Mouse (Mus musculus) cerebellum, adult 2 months (tissue): ENCODE measurements at regions not wholly inside any gene's neighbourhood (a gene's known extent, or its start where the extent isn't known, plus 50 kb on each side); places are given as distances from the start of the nearest gene placed in this dataset.
"Not testable (repeated sequence)": the region's sequence is repeated elsewhere in the genome, so short reads cannot be mapped to it uniquely, and the experiment has no call there.

Experiments used
- DNase-seq, 2 experiments: peaks; one replicate each; pipeline ENCODE4 v3.0.0; 2021
- H3K27ac ChIP-seq: fragments of 200-500 bp; 2 replicates; pipeline ENCODE4 v1.5.1; 2012; ENCODE audit warnings: low read length, control low read depth, inconsistent platforms; ENCODE audit not compliant: insufficient read depth
- H3K27me3 ChIP-seq: fragments of 200-500 bp; 2 replicates; pipeline ENCODE4 v1.6.1; 2012; ENCODE audit warnings: inconsistent platforms, mild to moderate bottlenecking, low read length, moderate library complexity; ENCODE audit not compliant: control insufficient read depth, insufficient read depth
- H3K4me1 ChIP-seq: fragments of 200-500 bp; 2 replicates; pipeline ENCODE4 v1.6.1; 2011; ENCODE audit warnings: low read length; ENCODE audit not compliant: control insufficient read depth, insufficient read depth
- H3K4me3 ChIP-seq: fragments of 200-500 bp; replicated peaks from 2 replicates; pipeline ENCODE3; 2011; ENCODE audit warnings: mild to moderate bottlenecking, low read depth, low read length, control low read depth; ENCODE audit not compliant: insufficient read depth
- CTCF ChIP-seq: fragments of 200-500 bp; IDR thresholded peaks from 2 replicates; pipeline ENCODE4 v1.5.1; 2011; ENCODE audit warnings: low read depth, mild to moderate bottlenecking, control low read depth, low read length, moderate library complexity, borderline replicate concordance; ENCODE audit not compliant: insufficient read depth
- POLR2A ChIP-seq: fragments of 200-500 bp; IDR thresholded peaks from 2 replicates; pipeline ENCODE4 v1.6.1; 2011; ENCODE audit warnings: low read length, control low read depth, borderline replicate concordance; ENCODE audit not compliant: insufficient read depth
- whole genome bisulfite sequencing: fragments of 180-500 bp; shearing (Covaris S2); methylation state at CpG from one replicate; pipeline ENCODE4 v1.1.7; 2018; 5-methylcytosine and 5-hydroxymethylcytosine counted together

DNA sequence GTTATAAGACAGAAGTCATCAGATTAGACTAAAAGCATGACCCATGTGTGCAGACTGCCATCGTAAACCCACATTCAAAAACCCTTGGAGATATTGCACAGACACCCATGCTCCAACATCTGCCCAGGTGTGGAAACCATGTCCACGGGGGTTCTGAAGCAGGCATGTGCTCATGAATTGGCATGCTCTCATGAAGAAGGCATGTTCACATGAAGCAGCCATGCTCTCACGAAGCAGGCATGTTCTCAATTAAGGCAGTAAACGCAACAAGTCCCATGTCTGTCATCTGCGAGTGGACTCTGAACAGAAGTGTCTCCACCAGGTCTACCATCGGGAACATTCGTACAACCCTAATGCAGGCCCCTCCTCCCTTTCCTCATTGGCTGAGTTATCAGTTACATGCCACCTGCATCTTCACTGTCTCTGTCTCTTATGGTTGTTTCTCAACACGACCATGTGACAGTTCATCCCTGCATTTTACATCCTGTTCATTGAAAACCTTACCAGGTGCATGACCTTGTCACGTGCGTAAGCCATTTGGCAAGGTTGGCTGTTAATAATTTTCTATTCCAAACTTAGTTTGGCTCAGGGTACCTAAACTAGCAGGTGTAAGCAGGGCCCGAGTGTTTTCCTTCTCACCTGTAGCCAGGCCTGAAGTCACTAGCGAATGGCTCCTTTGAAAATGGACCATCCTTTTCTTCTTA is 193.4 kb downstream of the Tcp10c start:
- no peak for DNase-seq
- Histone ChIP-seq H3K27ac (no peak overlapping the region), H3K27me3 (no peaks in the 10 kb centered on the region), H3K4me3 (no peak overlapping the region), H3K4me1 (no peaks in the 10 kb centered on the region)
- TF ChIP-seq POLR2A (no peak), CTCF (no peak)
- 64% methylated on average over 12 of the region's 12 CpGs for WGBS

DNA sequence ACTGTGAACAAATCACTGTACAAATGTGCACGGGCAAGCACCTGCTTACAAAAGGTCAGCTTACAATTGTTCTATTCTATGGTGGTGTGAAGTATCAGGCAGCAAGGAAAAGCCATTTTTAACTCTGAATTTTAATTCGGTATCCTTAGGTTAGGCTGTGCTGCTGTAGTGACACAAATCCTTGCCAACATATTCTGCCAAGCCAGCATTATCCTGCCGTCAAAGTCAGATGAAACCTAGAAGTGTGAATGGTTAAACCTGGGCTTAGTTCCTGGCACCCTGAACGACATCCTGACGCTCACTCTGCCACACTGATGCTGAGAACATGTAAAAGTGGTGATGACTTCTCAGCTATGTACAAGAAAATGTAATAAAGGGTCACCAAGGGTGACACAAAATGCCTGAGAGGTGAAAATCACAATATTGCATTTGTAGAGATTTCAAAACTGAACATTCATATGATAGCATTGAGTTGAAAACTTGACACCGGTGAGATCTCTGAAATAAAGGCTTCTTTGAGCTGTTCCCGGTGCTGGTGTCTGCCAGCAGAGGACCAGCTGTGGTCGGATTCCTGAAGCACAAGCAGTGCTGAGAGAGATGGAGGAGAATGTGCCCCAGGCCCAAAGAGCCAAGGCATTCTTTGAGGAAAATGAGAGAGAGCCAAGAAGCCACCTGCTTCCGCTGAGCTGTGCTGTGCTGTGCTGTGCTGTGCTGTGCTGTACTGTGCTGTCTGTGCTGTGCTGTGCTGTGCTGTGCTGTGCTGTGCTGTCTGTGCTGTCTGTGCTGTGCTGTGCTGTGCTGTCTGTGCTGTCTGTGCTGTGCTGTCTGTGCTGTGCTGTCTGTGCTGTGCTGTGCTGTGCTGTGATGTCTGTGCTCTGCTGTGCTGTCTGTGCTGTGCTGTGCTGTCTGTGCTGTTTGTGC is 195.9 kb downstream of the Tcp10c start:
- no peak overlapping the region for H3K27ac ChIP-seq
- no peak for TF ChIP-seq CTCF
- no peak for TF ChIP-seq POLR2A
- H3K27me3 ChIP-seq, result no peaks in the 10 kb centered on the region
- no peak for DNase-seq
- 51% methylated on average over 9 of the region's 9 CpGs for WGBS
- no peak overlapping the region for H3K4me3 ChIP-seq
- no peaks in the 10 kb centered on the region for H3K4me1 ChIP-seq

DNA sequence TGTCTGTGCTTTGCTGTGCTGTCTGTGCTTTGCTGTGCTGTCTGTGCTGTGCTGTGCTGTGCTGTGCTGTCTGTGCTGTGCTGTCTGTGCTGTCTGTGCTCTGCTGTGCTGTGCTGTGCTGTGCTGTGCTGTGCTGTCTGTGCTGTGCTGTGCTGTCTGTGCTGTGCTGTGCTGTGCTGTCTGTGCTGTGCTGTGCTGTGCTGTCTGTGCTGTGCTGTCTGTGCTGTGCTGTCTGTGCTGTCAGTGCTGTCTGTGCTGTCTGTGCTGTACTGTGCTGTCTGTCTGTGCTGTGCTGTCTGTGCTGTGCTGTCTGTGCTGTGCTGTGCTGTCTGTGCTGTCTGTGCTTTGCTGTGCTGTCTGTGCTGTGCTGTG is 196.5 kb downstream of the Tcp10c start:
- DNase-seq, H3K27me3 ChIP-seq, H3K4me3 ChIP-seq, H3K4me1 ChIP-seq, H3K27ac ChIP-seq: not testable (repeated sequence)

DNA sequence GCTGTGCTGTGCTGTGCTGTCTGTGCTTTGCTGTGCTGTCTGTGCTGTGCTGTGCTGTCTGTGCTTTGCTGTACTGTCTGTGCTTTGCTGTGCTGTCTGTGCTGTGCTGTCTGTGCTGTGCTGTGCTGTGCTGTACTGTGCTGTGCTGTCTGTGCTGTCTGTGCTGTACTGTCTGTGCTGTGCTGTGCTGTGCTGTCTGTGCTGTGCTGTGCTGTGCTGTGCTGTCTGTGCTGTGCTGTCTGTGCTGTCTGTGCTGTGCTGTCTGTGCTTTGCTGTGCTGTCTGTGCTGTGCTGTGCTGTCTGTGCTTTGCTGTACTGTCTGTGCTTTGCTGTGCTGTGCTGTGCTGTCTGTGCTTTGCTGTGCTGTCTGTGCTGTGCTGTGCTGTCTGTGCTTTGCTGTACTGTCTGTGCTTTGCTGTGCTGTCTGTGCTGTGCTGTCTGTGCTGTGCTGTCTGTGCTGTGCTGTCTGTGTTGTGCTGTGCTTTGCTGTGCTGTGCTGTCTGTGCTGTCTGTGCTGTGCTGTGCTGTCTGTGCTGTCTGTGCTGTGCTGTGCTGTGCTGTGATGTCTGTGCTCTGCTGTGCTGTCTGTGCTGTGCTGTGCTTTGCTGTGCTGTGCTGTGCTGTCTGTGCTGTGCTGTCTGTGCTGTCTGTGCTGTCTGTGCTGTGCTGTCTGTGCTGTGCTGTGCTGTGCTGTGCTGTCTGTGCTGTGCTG is 197.5 kb downstream of the Tcp10c start:
- not testable (repeated sequence) for DNase-seq, H3K27ac ChIP-seq, H3K4me1 ChIP-seq, H3K27me3 ChIP-seq, H3K4me3 ChIP-seq

DNA sequence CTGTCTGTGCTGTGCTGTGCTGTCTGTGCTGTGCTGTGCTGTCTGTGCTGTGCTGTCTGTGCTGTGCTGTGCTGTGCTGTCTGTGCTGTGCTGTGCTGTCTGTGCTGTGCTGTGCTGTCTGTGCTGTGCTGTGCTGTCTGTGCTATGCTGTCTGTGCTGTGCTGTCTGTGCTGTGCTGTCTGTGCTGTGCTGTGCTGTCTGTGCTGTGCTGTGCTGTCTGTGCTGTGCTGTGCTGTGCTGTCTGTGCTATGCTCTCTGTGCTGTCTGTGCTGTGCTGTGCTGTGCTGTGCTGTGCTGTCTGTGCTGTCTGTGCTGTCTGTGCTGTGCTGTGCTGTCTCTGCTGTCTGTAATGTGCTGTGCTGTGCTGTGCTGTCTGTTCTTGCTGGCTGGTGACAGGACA is 198.5 kb downstream of the Tcp10c start:
- H3K27me3 ChIP-seq, H3K27ac ChIP-seq, H3K4me3 ChIP-seq, DNase-seq, H3K4me1 ChIP-seq: not testable (repeated sequence)

DNA sequence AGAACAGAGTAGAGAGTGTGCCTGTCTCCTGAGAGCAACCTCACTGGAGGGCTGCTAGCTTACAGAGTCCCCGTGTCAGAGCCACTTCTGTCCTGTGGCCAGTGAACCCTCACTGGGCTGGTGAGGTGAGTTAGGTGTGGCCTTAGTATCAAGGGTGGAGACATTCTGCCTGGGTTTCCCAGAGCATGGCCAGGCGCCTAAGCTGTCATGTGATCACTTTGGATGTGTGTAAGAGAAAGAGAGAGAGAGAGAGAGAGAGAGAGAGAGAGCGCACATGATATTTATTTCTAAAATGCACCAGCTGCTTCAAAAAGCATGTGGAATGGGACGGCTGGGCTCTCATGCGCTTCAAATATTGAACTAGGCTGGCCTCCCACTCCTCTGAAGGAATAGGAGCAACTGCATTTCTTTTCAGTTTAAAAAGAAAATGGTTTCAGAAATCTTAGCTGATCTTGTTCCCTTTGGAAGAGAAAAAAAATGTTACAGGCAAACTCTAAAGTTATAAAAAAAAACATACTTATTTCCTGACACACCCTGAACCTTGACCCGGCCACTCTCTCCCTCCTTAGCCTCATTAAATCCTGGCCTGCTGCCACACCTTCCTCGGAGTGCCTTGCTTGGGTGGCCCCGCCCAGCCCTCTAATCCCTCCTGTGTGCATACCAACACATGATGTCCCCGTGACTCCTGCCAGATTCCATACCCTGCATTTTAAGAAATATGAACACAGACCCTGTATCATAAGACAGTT is 201.1 kb downstream of the Tcp10c start:
- WGBS, result 55% methylated on average over 9 of the region's 9 CpGs

DNA sequence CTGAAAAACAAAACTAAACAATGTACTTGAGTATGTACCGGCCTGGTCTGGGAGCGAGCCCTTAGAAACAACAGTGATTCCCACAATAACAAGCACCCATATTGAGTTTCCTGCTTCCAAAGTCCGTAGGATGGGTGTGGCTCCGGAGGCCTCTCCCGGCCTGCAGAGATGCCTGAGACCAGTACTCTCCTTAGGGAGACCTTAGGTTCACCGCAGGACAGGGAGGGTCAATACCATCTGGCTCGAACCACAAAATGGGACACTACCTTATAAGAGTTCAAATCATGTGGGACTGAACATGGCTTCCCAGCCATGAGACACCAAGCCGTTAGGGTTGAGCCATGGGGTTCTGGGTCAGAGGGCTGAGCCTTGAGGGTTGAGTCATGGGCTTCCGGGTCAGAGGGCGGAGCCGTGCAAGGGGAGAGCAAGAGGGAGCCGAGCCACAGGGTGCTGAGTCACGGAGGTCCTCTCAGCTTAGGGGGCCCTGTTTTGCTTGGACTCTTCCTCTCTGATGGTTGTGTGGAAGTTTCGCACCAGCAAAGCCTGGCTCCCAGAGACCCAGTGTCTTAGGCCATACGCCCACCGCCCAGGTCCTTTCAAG is 201.8 kb downstream of the Tcp10c start:
- H3K27ac ChIP-seq, H3K4me3 ChIP-seq, H3K27me3 ChIP-seq, H3K4me1 ChIP-seq, DNase-seq: not testable (repeated sequence)
- WGBS, result 89% methylated on average over 16 of the region's 16 CpGs

More for the DNA sequence above, 201.1 kb downstream of the Tcp10c start:
- H3K4me1 ChIP-seq, H3K27me3 ChIP-seq, H3K27ac ChIP-seq, DNase-seq, H3K4me3 ChIP-seq: not testable (repeated sequence)

DNA sequence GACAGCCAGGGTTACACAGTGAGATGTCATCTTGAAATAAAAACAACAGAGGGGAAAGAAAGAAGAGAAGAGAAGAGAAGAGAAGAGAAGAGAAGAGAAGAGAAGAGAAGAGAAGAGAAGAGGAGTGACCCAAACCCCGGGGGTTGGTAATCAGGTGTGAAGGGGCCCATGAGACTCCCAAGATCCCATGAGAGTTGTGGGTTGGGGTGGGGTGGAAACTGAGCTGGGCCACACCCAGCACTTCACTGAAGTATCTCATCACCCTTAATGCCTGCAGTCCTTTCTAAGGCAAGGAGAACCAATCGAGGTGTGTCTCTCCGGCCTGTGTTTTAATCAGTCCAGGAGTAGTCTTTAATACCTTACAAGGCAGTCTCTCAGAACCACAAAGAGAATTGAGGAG is 201.5 kb upstream of the Afdn start:
- no peaks in the 10 kb centered on the region for H3K27me3 ChIP-seq
- H3K4me3 ChIP-seq, result no peak overlapping the region
- WGBS, result 87% methylated on average over 3 of the region's 3 CpGs
- TF ChIP-seq CTCF, result no peak
- no peak for TF ChIP-seq POLR2A
- H3K27ac ChIP-seq, result no peak overlapping the region
- no peak for DNase-seq
- H3K4me1 ChIP-seq, result no peaks in the 10 kb centered on the region
